Mouse (Mus musculus): ENCODE measurements around the gene Wdr70. TPM values are rescaled to one million over a fixed set of nuclear protein-coding genes. Genes with fewer than 3 reads are reported as not detected.
"Not testable (repeated sequence)": the region's sequence is repeated elsewhere in the genome, so short reads cannot be mapped to it uniquely, and the experiment has no call there.

The Wdr70 gene
- polyA plus RNA-seq, 1 experiment from 2014 or later = 49.3 TPM

DNA sequence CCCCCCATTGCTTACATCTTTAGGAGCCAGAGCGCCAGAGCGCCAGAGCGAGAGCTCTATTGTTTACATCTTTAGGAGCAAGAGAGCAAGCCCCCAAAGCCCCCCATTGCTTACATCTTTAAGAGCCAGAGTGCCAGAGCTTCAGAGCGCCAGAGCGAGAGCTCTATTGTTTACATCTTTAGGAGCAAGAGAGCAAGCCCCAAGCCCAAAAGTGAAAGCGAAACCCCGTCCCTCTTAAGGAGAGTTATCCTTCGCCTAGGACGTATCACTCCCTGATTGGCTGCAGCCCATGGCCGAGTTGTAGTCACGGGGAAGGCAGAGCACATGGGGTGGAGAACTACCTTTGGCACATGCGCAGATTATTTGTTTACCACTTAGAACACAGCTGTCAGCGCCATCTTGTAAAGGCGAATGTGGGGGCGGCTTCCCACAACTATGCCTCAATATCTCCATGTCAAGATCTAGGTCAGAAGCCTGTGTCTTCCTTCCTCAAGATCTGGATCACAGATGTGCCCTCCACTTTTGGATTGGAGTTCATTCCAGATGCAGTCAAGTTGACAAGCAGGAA lies 3.0 kb upstream of the Wdr70 start:
- H3K27ac ChIP-seq (ENCODE audit: low read depth, low read length); H3K4me1 ChIP-seq (ENCODE audit: control insufficient read depth, insufficient read depth, low read length); H3K4me3 ChIP-seq (ENCODE audit: low read depth, low read length); H3K27me3 ChIP-seq (ENCODE audit: control insufficient read depth, insufficient read depth, low read length); H3K4me2 ChIP-seq; ATAC-seq (replicated peaks; ENCODE audit: insufficient number of reproducible peaks, low FRiP score, low TSS enrichment); H3K9ac ChIP-seq (ENCODE audit: low read depth, low read length); H3K36me3 ChIP-seq (ENCODE audit: control insufficient read depth, insufficient read depth, low read length); H3K9me3 ChIP-seq (replicated peaks; ENCODE audit: control insufficient read depth, low read length): not testable (repeated sequence)
- 87% methylated on average over 13 of the region's 15 CpGs for WGBS (ENCODE audit: insufficient replicate concordance)

DNA sequence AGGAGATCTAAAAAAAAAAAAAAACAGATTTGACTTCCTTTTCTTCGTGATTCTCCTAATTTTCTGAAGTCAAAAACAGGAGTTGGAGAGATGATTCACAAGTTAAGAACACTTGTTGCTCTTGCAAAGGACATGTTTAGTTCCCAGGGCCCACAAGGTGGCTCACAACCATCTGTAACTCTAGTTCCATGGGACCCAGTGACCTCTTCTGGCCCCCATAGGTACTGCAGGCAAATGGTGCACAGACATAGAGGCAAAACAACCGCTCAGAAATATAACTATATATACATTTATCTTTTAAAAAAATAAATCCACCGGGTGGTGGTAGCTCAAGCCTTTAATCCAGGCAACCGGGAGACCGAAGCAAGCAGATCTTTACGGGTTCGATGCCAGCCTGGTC lies 1.2 kb downstream of the Wdr70 start:
- Histone ChIP-seq H3K4me1 (ENCODE audit: control insufficient read depth, insufficient read depth, low read length) (0 out of 2 replicates have a peak, but pooled peaks cover 3% of the 10 kb centered on the region), H3K36me3 (ENCODE audit: control insufficient read depth, insufficient read depth, low read length) (peaks cover 4% of the 10 kb centered on the region; the same call in 1 of the 2 replicates), H3K27ac (ENCODE audit: low read depth, low read length) (no peak overlapping the region), H3K4me3 (ENCODE audit: low read depth, low read length) (0 out of 2 replicates have a peak overlapping the region, but pooled peaks have one; percentile 25), H3K27me3 (ENCODE audit: control insufficient read depth, insufficient read depth, low read length) (no peaks in the 10 kb centered on the region), H3K9me3 (replicated peaks; ENCODE audit: control insufficient read depth, low read length) (no peaks in the 10 kb centered on the region), H3K9ac (ENCODE audit: low read depth, low read length) (no peak overlapping the region), H3K4me2 (peak overlapping the region; percentile 49)
- no peak for ATAC-seq (replicated peaks; ENCODE audit: insufficient number of reproducible peaks, low FRiP score, low TSS enrichment)
- 18% methylated on average over 7 of the region's 7 CpGs for WGBS (ENCODE audit: insufficient replicate concordance)

DNA sequence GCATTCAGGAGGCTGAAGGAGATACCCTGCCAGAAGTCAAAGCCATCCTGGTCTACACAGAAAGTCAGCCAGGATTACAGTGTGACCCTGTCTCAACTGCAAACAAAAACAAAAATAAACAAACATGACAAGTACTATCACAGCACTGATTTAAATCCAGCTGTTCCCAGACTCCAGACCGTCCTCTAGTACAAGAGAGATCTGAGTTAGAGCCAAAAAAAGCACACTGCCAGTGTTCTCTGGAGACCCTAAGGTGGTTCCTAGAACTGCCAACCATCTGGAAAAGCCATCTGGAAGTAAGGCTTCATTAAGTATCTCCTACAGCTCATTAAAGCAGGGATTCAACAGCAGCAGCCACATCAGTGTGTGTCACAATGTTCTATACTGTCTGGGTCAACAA lies 6.3 kb downstream of the Wdr70 start:
- H3K27ac ChIP-seq (ENCODE audit: low read depth, low read length); H3K4me3 ChIP-seq (ENCODE audit: low read depth, low read length); H3K9me3 ChIP-seq (replicated peaks; ENCODE audit: control insufficient read depth, low read length); H3K4me2 ChIP-seq; ATAC-seq (replicated peaks; ENCODE audit: insufficient number of reproducible peaks, low FRiP score, low TSS enrichment); H3K4me1 ChIP-seq (ENCODE audit: control insufficient read depth, insufficient read depth, low read length); H3K9ac ChIP-seq (ENCODE audit: low read depth, low read length); H3K27me3 ChIP-seq (ENCODE audit: control insufficient read depth, insufficient read depth, low read length): not testable (repeated sequence)
- peaks cover 12% of the 10 kb centered on the region for H3K36me3 ChIP-seq (ENCODE audit: control insufficient read depth, insufficient read depth, low read length)
- WGBS (ENCODE audit: insufficient replicate concordance) = 81% methylated on average over 1 of the region's 1 CpGs

DNA sequence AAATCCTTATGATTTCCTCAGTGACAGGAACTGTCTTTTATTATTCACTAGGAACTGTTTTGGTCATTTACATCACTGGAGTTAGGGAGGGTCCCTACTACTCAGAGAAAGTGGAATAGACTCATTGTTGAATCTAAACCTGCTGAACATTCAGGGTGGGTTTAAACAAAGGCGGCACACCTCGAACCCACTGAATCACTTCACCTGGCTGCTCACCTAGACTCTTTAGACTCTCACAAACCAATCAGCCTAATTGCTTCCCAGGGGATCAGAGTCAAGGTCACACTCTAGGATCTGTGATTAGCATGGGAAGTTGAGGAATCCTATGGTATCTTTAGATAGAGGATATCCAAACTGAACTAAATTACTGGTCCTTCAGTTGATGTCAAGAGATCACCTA lies 8.3 kb downstream of the Wdr70 start:
- no peak overlapping the region for H3K27ac ChIP-seq (ENCODE audit: low read depth, low read length)
- H3K9me3 ChIP-seq (replicated peaks; ENCODE audit: control insufficient read depth, low read length) = no peaks in the 10 kb centered on the region
- H3K9ac ChIP-seq (ENCODE audit: low read depth, low read length) = no peak overlapping the region
- H3K4me3 ChIP-seq (ENCODE audit: low read depth, low read length) = no peak overlapping the region
- ATAC-seq (replicated peaks; ENCODE audit: insufficient number of reproducible peaks, low FRiP score, low TSS enrichment) = no peak
- peaks cover 10% of the 10 kb centered on the region; the same call in 1 of the 2 replicates for H3K36me3 ChIP-seq (ENCODE audit: control insufficient read depth, insufficient read depth, low read length)
- no peak overlapping the region for H3K4me2 ChIP-seq
- 100% methylated on average over 2 of the region's 2 CpGs for WGBS (ENCODE audit: insufficient replicate concordance)
- no peaks in the 10 kb centered on the region for H3K27me3 ChIP-seq (ENCODE audit: control insufficient read depth, insufficient read depth, low read length)
- H3K4me1 ChIP-seq (ENCODE audit: control insufficient read depth, insufficient read depth, low read length) = no peaks in the 10 kb centered on the region

GRCm38 (mm10) chr15:8088715-8089114 lies 10.3 kb downstream of the Wdr70 start:
- Histone ChIP-seq H3K9ac (ENCODE audit: low read depth, low read length) (no peak overlapping the region), H3K9me3 (replicated peaks; ENCODE audit: control insufficient read depth, low read length) (no peaks in the 10 kb centered on the region), H3K4me2 (no peak overlapping the region), H3K27ac (ENCODE audit: low read depth, low read length) (no peak overlapping the region), H3K27me3 (ENCODE audit: control insufficient read depth, insufficient read depth, low read length) (no peaks in the 10 kb centered on the region), H3K4me3 (ENCODE audit: low read depth, low read length) (no peak overlapping the region), H3K36me3 (ENCODE audit: control insufficient read depth, insufficient read depth, low read length) (peaks cover 10% of the 10 kb centered on the region; the same call in 1 of the 2 replicates), H3K4me1 (ENCODE audit: control insufficient read depth, insufficient read depth, low read length) (no peaks in the 10 kb centered on the region)
- 81% methylated on average over 3 of the region's 3 CpGs for WGBS (ENCODE audit: insufficient replicate concordance)
- ATAC-seq (replicated peaks; ENCODE audit: insufficient number of reproducible peaks, low FRiP score, low TSS enrichment) = no peak

DNA sequence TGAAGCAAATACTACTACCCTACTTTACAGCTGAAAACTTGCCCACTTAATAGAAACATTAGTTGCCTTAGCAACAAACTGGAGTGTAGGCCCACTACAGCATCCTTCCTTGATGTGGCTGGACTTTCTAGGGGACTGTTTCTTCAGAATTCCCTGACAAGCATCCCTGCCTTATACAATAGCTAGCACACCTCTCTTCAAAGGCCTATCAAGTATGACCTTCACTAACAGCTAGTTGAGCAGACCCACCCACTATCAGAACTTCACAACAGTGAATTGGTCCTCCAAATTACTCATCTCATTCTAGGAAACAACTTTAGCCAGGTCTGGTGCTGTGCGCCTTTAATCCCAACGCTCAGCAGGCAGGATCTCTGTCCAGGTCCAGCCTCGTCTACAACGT lies 11.7 kb downstream of the Wdr70 start:
- H3K9me3 ChIP-seq (replicated peaks; ENCODE audit: control insufficient read depth, low read length) = no peaks in the 10 kb centered on the region
- WGBS (ENCODE audit: insufficient replicate concordance) = 90% methylated on average over 4 of the region's 4 CpGs
- H3K4me2 ChIP-seq = no peak overlapping the region
- no peak overlapping the region for H3K9ac ChIP-seq (ENCODE audit: low read depth, low read length)
- no peaks in the 10 kb centered on the region for H3K27me3 ChIP-seq (ENCODE audit: control insufficient read depth, insufficient read depth, low read length)
- ATAC-seq (replicated peaks; ENCODE audit: insufficient number of reproducible peaks, low FRiP score, low TSS enrichment) = no peak
- peaks cover 8% of the 10 kb centered on the region; the same call in 1 of the 2 replicates for H3K36me3 ChIP-seq (ENCODE audit: control insufficient read depth, insufficient read depth, low read length)
- H3K27ac ChIP-seq (ENCODE audit: low read depth, low read length) = no peak overlapping the region
- no peak overlapping the region for H3K4me3 ChIP-seq (ENCODE audit: low read depth, low read length)
- no peaks in the 10 kb centered on the region for H3K4me1 ChIP-seq (ENCODE audit: control insufficient read depth, insufficient read depth, low read length)

- H3K27ac ChIP-seq (ENCODE audit: low read depth, low read length) = no peak overlapping the region
- peaks cover 5% of the 10 kb centered on the region for H3K36me3 ChIP-seq (ENCODE audit: control insufficient read depth, insufficient read depth, low read length)
- no peaks in the 10 kb centered on the region for H3K9me3 ChIP-seq (replicated peaks; ENCODE audit: control insufficient read depth, low read length)
- H3K9ac ChIP-seq (ENCODE audit: low read depth, low read length) = no peak overlapping the region
- H3K27me3 ChIP-seq (ENCODE audit: control insufficient read depth, insufficient read depth, low read length) = no peaks in the 10 kb centered on the region
- no peak overlapping the region for H3K4me2 ChIP-seq
- H3K4me3 ChIP-seq (ENCODE audit: low read depth, low read length) = no peak overlapping the region
- H3K4me1 ChIP-seq (ENCODE audit: control insufficient read depth, insufficient read depth, low read length) = no peaks in the 10 kb centered on the region
- WGBS (ENCODE audit: insufficient replicate concordance) = 94% methylated on average over 8 of the region's 8 CpGs
- no peak for ATAC-seq (replicated peaks; ENCODE audit: insufficient number of reproducible peaks, low FRiP score, low TSS enrichment)
Observed at GRCm38 (mm10) chr15:8082139-8082538, 16.9 kb downstream of the Wdr70 start.

GRCm38 (mm10) chr15:8073159-8073558 lies 25.9 kb downstream of the Wdr70 start:
- not testable (repeated sequence) for H3K4me2 ChIP-seq; H3K27me3 ChIP-seq (ENCODE audit: control insufficient read depth, insufficient read depth, low read length); H3K36me3 ChIP-seq (ENCODE audit: control insufficient read depth, insufficient read depth, low read length); H3K27ac ChIP-seq (ENCODE audit: low read depth, low read length); ATAC-seq (replicated peaks; ENCODE audit: insufficient number of reproducible peaks, low FRiP score, low TSS enrichment); H3K4me1 ChIP-seq (ENCODE audit: control insufficient read depth, insufficient read depth, low read length); H3K9me3 ChIP-seq (replicated peaks; ENCODE audit: control insufficient read depth, low read length); H3K9ac ChIP-seq (ENCODE audit: low read depth, low read length); H3K4me3 ChIP-seq (ENCODE audit: low read depth, low read length)
- 92% methylated on average over 3 of the region's 3 CpGs for WGBS (ENCODE audit: insufficient replicate concordance)

DNA sequence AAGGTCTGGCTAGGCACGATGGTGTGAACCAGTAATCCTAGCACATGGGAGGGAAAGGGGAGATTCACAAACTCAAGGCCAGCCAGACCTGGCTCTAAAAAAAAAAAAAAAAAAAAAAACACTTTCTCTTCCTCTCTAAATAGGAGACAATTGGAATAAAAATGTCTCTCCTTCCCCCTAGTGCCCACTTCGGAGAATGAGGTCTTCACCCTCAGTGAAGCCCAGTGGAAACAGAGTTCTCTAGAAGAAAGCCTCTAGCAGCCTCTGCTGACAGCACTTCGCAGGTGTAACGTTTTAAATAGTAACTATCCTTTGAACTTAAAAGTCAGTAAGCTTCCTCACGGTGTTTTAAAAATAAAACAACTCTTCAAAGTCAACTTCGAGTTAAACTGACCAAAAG lies 33.8 kb downstream of the Wdr70 start:
- Histone ChIP-seq H3K27me3 (ENCODE audit: control insufficient read depth, insufficient read depth, low read length) (no peaks in the 10 kb centered on the region), H3K36me3 (ENCODE audit: control insufficient read depth, insufficient read depth, low read length) (no peaks in the 10 kb centered on the region), H3K4me3 (ENCODE audit: low read depth, low read length) (no peak overlapping the region), H3K9ac (ENCODE audit: low read depth, low read length) (no peak overlapping the region), H3K4me1 (ENCODE audit: control insufficient read depth, insufficient read depth, low read length) (no peaks in the 10 kb centered on the region), H3K4me2 (no peak overlapping the region), H3K9me3 (replicated peaks; ENCODE audit: control insufficient read depth, low read length) (no peaks in the 10 kb centered on the region), H3K27ac (ENCODE audit: low read depth, low read length) (no peak overlapping the region)
- ATAC-seq (replicated peaks; ENCODE audit: insufficient number of reproducible peaks, low FRiP score, low TSS enrichment) = no peak
- 68% methylated on average over 6 of the region's 6 CpGs for WGBS (ENCODE audit: insufficient replicate concordance)

All from heart, embryonic 11.5 days (tissue).